ENCODE assay signal across 8 mouse cellular contexts in genomic region chr14:55918240-55919082, GRCm38 (mm10). TPM values are rescaled to one million over a fixed set of nuclear protein-coding genes. Genes with fewer than 3 reads are reported as not detected.
DNase-seq lines count a peak whose midpoint lies in the region; ATAC-seq lines count a peak whose summit lies in the region.

No protein-coding gene starts in this region.

- no peak overlapping the region for H3K4me3 ChIP-seq in embryonic facial prominence, embryonic 11.5 days (ENCODE audit: low read depth, low read length)
- no peak overlapping the region for H3K4me3 ChIP-seq in heart, embryonic 12.5 days
- no peak overlapping the region for H3K4me3 ChIP-seq in kidney, embryonic 16.5 days (ENCODE audit: low read length)
- no peak overlapping the region for H3K4me3 ChIP-seq in liver, embryonic 13.5 days (replicated peaks)
- no peak overlapping the region for H3K4me3 ChIP-seq in neural tube, embryonic 12.5 days

- no peaks in the 10 kb centered on the region for H3K4me1 ChIP-seq in embryonic facial prominence, embryonic 11.5 days (ENCODE audit: control insufficient read depth, insufficient read depth, low read length)
- H3K4me1 ChIP-seq in heart, embryonic 12.5 days (replicated peaks), result peaks cover 8% of the 10 kb centered on the region
- H3K4me1 ChIP-seq in kidney, embryonic 16.5 days (ENCODE audit: insufficient read depth, low read length), result no peaks in the 10 kb centered on the region
- peaks cover 24% of the 10 kb centered on the region for H3K4me1 ChIP-seq in liver, embryonic 13.5 days (replicated peaks)
- H3K4me1 ChIP-seq in neural tube, embryonic 12.5 days, result no peaks in the 10 kb centered on the region

- H3K4me2 ChIP-seq in embryonic facial prominence, embryonic 11.5 days (ENCODE audit: low read depth, low read length), result no peak overlapping the region
- H3K4me2 ChIP-seq in heart, embryonic 12.5 days, result no peak overlapping the region; the same call in 1 of the 2 replicates
- 0 out of 2 replicates have a peak overlapping the region, but pooled peaks have one; percentile 15 for H3K4me2 ChIP-seq in kidney, embryonic 16.5 days (replicated peaks; ENCODE audit: low read depth, low read length)
- no peak overlapping the region for H3K4me2 ChIP-seq in liver, embryonic 13.5 days
- H3K4me2 ChIP-seq in neural tube, embryonic 12.5 days (replicated peaks), result peak overlapping the region; percentile 44

- ATAC-seq in embryonic facial prominence, embryonic 11.5 days (replicated peaks; ENCODE audit: insufficient number of reproducible peaks, low FRiP score, low TSS enrichment, low read depth), result peak; percentile 74
- no peak for ATAC-seq in heart, embryonic 12.5 days (ENCODE audit: insufficient number of reproducible peaks, low FRiP score)
- ATAC-seq in kidney, embryonic 16.5 days (ENCODE audit: low FRiP score, low TSS enrichment), result peak; percentile 85
- no peak for ATAC-seq in liver, embryonic 13.5 days (ENCODE audit: low read depth)
- peak; percentile 70; the same call in 1 of the 2 replicates for ATAC-seq in neural tube, embryonic 12.5 days (ENCODE audit: low FRiP score, low read depth)

- WGBS in embryonic facial prominence, embryonic 11.5 days, result 38% methylated on average over 14 of the region's 14 CpGs
- WGBS in heart, embryonic 12.5 days, result 36% methylated on average over 14 of the region's 14 CpGs
- 39% methylated on average over 14 of the region's 14 CpGs for WGBS in kidney, embryonic 16.5 days
- WGBS in liver, embryonic 13.5 days (ENCODE audit: insufficient replicate concordance), result 32% methylated on average over 14 of the region's 14 CpGs
- WGBS in neural tube, embryonic 12.5 days, result 45% methylated on average over 14 of the region's 14 CpGs

- no peaks in the 10 kb centered on the region for H3K27me3 ChIP-seq in embryonic facial prominence, embryonic 11.5 days (ENCODE audit: control insufficient read depth, insufficient read depth, low read length)
- no peaks in the 10 kb centered on the region for H3K27me3 ChIP-seq in heart, embryonic 12.5 days (replicated peaks)
- no peaks in the 10 kb centered on the region for H3K27me3 ChIP-seq in kidney, embryonic 16.5 days (ENCODE audit: insufficient read depth, low read length)
- no peaks in the 10 kb centered on the region for H3K27me3 ChIP-seq in liver, embryonic 13.5 days
- no peaks in the 10 kb centered on the region for H3K27me3 ChIP-seq in neural tube, embryonic 12.5 days (replicated peaks)

- H3K27ac ChIP-seq in embryonic facial prominence, embryonic 11.5 days (replicated peaks; ENCODE audit: low read depth, low read length), result no peak overlapping the region
- H3K27ac ChIP-seq in heart, embryonic 12.5 days (ENCODE audit: poor library complexity, severe bottlenecking), result no peak overlapping the region
- no peak overlapping the region for H3K27ac ChIP-seq in kidney, embryonic 16.5 days (ENCODE audit: low read length)
- no peak overlapping the region for H3K27ac ChIP-seq in liver, embryonic 13.5 days
- no peak overlapping the region for H3K27ac ChIP-seq in neural tube, embryonic 12.5 days

- H3K9me3 ChIP-seq in embryonic facial prominence, embryonic 11.5 days (replicated peaks; ENCODE audit: control insufficient read depth, low read length), result no peaks in the 10 kb centered on the region
- H3K9me3 ChIP-seq in heart, embryonic 12.5 days (replicated peaks), result peaks cover 3% of the 10 kb centered on the region; the same call in 1 of the 2 replicates
- no peaks in the 10 kb centered on the region for H3K9me3 ChIP-seq in kidney, embryonic 16.5 days (ENCODE audit: low read length)
- H3K9me3 ChIP-seq in liver, embryonic 13.5 days (replicated peaks), result no peaks in the 10 kb centered on the region
- no peaks in the 10 kb centered on the region for H3K9me3 ChIP-seq in neural tube, embryonic 12.5 days

- H3K9ac ChIP-seq in embryonic facial prominence, embryonic 11.5 days (replicated peaks; ENCODE audit: low read length), result no peak overlapping the region
- peak overlapping the region; percentile 66 for H3K9ac ChIP-seq in heart, embryonic 12.5 days
- peak overlapping the region; percentile 38; the same call in 1 of the 2 replicates for H3K9ac ChIP-seq in kidney, embryonic 16.5 days (replicated peaks; ENCODE audit: low read length)
- no peak overlapping the region for H3K9ac ChIP-seq in liver, embryonic 13.5 days
- H3K9ac ChIP-seq in neural tube, embryonic 12.5 days, result no peak overlapping the region

- H3K36me3 ChIP-seq in embryonic facial prominence, embryonic 11.5 days (replicated peaks; ENCODE audit: control insufficient read depth, insufficient read depth, low read depth, low read length), result no peaks in the 10 kb centered on the region
- H3K36me3 ChIP-seq in heart, embryonic 12.5 days, result no peaks in the 10 kb centered on the region
- no peaks in the 10 kb centered on the region for H3K36me3 ChIP-seq in kidney, embryonic 16.5 days (ENCODE audit: insufficient read depth, low read length)
- no peaks in the 10 kb centered on the region for H3K36me3 ChIP-seq in liver, embryonic 13.5 days
- no peaks in the 10 kb centered on the region for H3K36me3 ChIP-seq in neural tube, embryonic 12.5 days

- peak; percentile 93 for DNase-seq in CD4-positive, CD25-positive, alpha-beta regulatory T cell, adult 2 months (ENCODE audit: low read depth, low spot score)
- peak; percentile 81 for DNase-seq in adrenal gland, postnatal 10 days
- DNase-seq in embryonic facial prominence, embryonic 11.5 days (ENCODE audit: low spot score), result peak; percentile 96
- DNase-seq in liver, embryonic 13.5 days, result peak; percentile 59
- DNase-seq in testis, postnatal 10 days (ENCODE audit: low spot score), result peak; percentile 76

RNA-seq across cellular contexts. Expression of gene Sdr39u1, which starts 18.4 kb away (rescaled TPM):
- total RNA-seq in adrenal gland, postnatal 10 days (2021), result 100 to 1,000 TPM in 1 of 2 experiments, 10 to 100 TPM in 1; 90.9 to 109 TPM
- 55.7 and 59.4 TPM in 2 replicates for polyA plus RNA-seq in embryonic facial prominence, embryonic 11.5 days (2014; fragmentation: Nextera tagmentation; extraction: Ambion mirVana)
- polyA plus RNA-seq in heart, embryonic 12.5 days (2016; fragmentation: Nextera tagmentation; extraction: Ambion mirVana), result 38.2 and 40.4 TPM in 2 replicates
- 71.1 and 75.8 TPM in 2 replicates for polyA plus RNA-seq in kidney, embryonic 16.5 days (2015; fragmentation: Nextera tagmentation; extraction: Ambion mirVana)
- polyA plus RNA-seq in liver, embryonic 13.5 days (2015; fragmentation: Nextera tagmentation; extraction: Ambion mirVana), result 13.3 and 14.1 TPM in 2 replicates
- 59.9 and 66.0 TPM in 2 replicates for polyA plus RNA-seq in neural tube, embryonic 12.5 days (2016; fragmentation: Nextera tagmentation; extraction: Ambion mirVana)

RNA-seq across cellular contexts. Expression of gene Cma1, which starts 26.0 kb away (rescaled TPM):
- total RNA-seq in adrenal gland, postnatal 10 days (2021), result 1 to 10 TPM; 7.9 to 8.6 TPM
- polyA plus RNA-seq in embryonic facial prominence, embryonic 11.5 days (2014; fragmentation: Nextera tagmentation; extraction: Ambion mirVana), result not detected in 2 replicates
- not detected in 2 replicates for polyA plus RNA-seq in heart, embryonic 12.5 days (2016; fragmentation: Nextera tagmentation; extraction: Ambion mirVana)
- polyA plus RNA-seq in kidney, embryonic 16.5 days (2015; fragmentation: Nextera tagmentation; extraction: Ambion mirVana), result 2.0 and 2.3 TPM in 2 replicates
- 0.12 and 0.20 TPM in 2 replicates for polyA plus RNA-seq in liver, embryonic 13.5 days (2015; fragmentation: Nextera tagmentation; extraction: Ambion mirVana)
- polyA plus RNA-seq in neural tube, embryonic 12.5 days (2016; fragmentation: Nextera tagmentation; extraction: Ambion mirVana), result not detected in 2 replicates

RNA-seq across cellular contexts. Expression of gene Cma2, which starts 32.3 kb away (rescaled TPM):
- total RNA-seq in adrenal gland, postnatal 10 days (2021), result not detected
- polyA plus RNA-seq in embryonic facial prominence, embryonic 11.5 days (2014; fragmentation: Nextera tagmentation; extraction: Ambion mirVana), result not detected in 2 replicates
- not detected in 2 replicates for polyA plus RNA-seq in heart, embryonic 12.5 days (2016; fragmentation: Nextera tagmentation; extraction: Ambion mirVana)
- polyA plus RNA-seq in kidney, embryonic 16.5 days (2015; fragmentation: Nextera tagmentation; extraction: Ambion mirVana), result not detected in 2 replicates
- polyA plus RNA-seq in liver, embryonic 13.5 days (2015; fragmentation: Nextera tagmentation; extraction: Ambion mirVana), result not detected in 2 replicates
- not detected in 2 replicates for polyA plus RNA-seq in neural tube, embryonic 12.5 days (2016; fragmentation: Nextera tagmentation; extraction: Ambion mirVana)

RNA-seq across cellular contexts. Expression of gene Khnyn, which starts 33.7 kb away (rescaled TPM):
- total RNA-seq in adrenal gland, postnatal 10 days (2021), result 10 to 100 TPM; 17.1 to 23.8 TPM
- 10.4 and 11.9 TPM in 2 replicates for polyA plus RNA-seq in embryonic facial prominence, embryonic 11.5 days (2014; fragmentation: Nextera tagmentation; extraction: Ambion mirVana)
- 19.8 TPM in 2 replicates for polyA plus RNA-seq in heart, embryonic 12.5 days (2016; fragmentation: Nextera tagmentation; extraction: Ambion mirVana)
- polyA plus RNA-seq in kidney, embryonic 16.5 days (2015; fragmentation: Nextera tagmentation; extraction: Ambion mirVana), result 18.7 and 19.3 TPM in 2 replicates
- 6.8 and 7.6 TPM in 2 replicates for polyA plus RNA-seq in liver, embryonic 13.5 days (2015; fragmentation: Nextera tagmentation; extraction: Ambion mirVana)
- polyA plus RNA-seq in neural tube, embryonic 12.5 days (2016; fragmentation: Nextera tagmentation; extraction: Ambion mirVana), result 18.3 and 19.7 TPM in 2 replicates

RNA-seq across cellular contexts. Expression of gene Cbln3, which starts 34.3 kb away (rescaled TPM):
- under 1 TPM; 0.15 to 0.48 TPM for total RNA-seq in adrenal gland, postnatal 10 days (2021)
- polyA plus RNA-seq in embryonic facial prominence, embryonic 11.5 days (2014; fragmentation: Nextera tagmentation; extraction: Ambion mirVana), result 0.07 and 0.17 TPM in 2 replicates
- polyA plus RNA-seq in heart, embryonic 12.5 days (2016; fragmentation: Nextera tagmentation; extraction: Ambion mirVana), result 0.32 and 0.57 TPM in 2 replicates
- 0.42 and 0.74 TPM in 2 replicates for polyA plus RNA-seq in kidney, embryonic 16.5 days (2015; fragmentation: Nextera tagmentation; extraction: Ambion mirVana)
- polyA plus RNA-seq in liver, embryonic 13.5 days (2015; fragmentation: Nextera tagmentation; extraction: Ambion mirVana), result 0.10 and 0.13 TPM in 2 replicates
- polyA plus RNA-seq in neural tube, embryonic 12.5 days (2016; fragmentation: Nextera tagmentation; extraction: Ambion mirVana), result 0.25 and 0.28 TPM in 2 replicates

Comparison
In these comparisons a context has a peak if more than half of its experiments do, and no peak if none do; other contexts are left out.
1. ATAC-seq: peak in embryonic facial prominence, embryonic 11.5 days (single experiment), kidney, embryonic 16.5 days (single experiment) and neural tube, embryonic 12.5 days (single experiment); none in heart, embryonic 12.5 days (single experiment) and liver, embryonic 13.5 days (single experiment).
2. H3K4me2 ChIP-seq: peak in kidney, embryonic 16.5 days (single experiment) and neural tube, embryonic 12.5 days (single experiment); none in embryonic facial prominence, embryonic 11.5 days (single experiment), heart, embryonic 12.5 days (single experiment) and liver, embryonic 13.5 days (single experiment).
3. H3K9ac ChIP-seq: peak in heart, embryonic 12.5 days (single experiment) and kidney, embryonic 16.5 days (single experiment); none in embryonic facial prominence, embryonic 11.5 days (single experiment), liver, embryonic 13.5 days (single experiment) and neural tube, embryonic 12.5 days (single experiment).
4. Peak in every context shown above with its lines, with median percentiles within 50 percentile points of each other: DNase-seq.